Mouse (Mus musculus): ENCODE measurements around the gene Krtap1-3. TPM values are rescaled to one million over a fixed set of nuclear protein-coding genes. Genes with fewer than 3 reads are reported as not detected.

Krtap1-3 gene
- not detected in 4 replicates for total RNA-seq (2023; ENCODE audit: inconsistent age)

DNA sequence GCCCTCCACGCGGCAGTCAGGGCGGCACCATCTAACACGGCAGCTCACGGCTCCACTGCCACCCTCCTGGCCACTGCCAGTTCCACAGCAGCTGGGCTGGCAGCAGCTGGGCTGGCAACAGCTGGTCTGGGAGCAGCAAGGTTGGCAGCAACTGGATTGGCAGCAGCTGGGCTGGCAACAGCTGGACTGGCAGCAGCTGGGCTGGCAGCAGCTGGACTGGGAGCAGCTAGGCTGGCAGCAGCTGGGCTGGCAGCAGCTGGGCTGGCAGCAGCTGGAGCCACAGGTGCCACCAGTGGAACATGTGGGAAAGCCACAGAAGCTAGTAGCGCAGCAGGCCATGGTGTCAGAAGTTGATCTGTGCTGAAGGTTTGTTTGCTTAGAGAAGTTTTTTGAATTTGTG lies at the start of gene Krtap1-3:
Krtap1-3 (minus strand) TSS at position 359 of the 400 bp plus-strand sequence.

GRCm38 (mm10) chr11:99634653-99635134 lies 43.6 kb upstream of the Krtap1-3 start, which contains the start of gene Krtap4-2:
Gene Krtap4-2, minus strand, starts transcription at chr11:99635084.

GRCm38 (mm10) chr11:99628138-99628537 lies 37.0 kb upstream of the Krtap1-3 start, which contains the start of gene Krtap4-1:
Gene Krtap4-1, minus strand, starts transcription at chr11:99628238.

DNA sequence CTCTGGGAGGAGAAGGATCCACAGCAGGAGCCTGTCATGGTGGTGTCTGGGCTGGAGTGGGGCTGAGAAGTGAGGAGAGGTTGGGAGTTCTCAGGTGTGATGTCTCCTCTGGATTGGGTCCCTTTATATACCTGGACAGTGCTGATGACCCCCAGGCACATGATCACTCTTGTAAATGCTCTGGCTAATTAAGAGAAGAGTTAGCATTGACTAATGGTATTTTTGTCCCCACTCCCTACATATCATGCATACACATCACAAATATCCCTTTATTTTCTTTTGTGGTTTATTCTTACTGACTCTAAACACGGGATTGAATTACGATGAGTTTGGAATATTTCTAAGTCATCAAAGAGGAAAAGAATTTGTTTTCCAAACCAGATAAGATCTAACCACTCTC lies 29.2 kb upstream of the Krtap1-3 start, which contains the start of gene Gm11562:
Gm11562 (minus strand) TSS at position 101 of the 400 bp plus-strand sequence.

GRCm38 (mm10) chr11:99614796-99615363 lies 23.7 kb upstream of the Krtap1-3 start, which contains the start of gene Krtap2-4:
Gene Krtap2-4, minus strand, starts transcription at chr11:99614846.

GRCm38 (mm10) chr11:99610089-99610488 lies 18.9 kb upstream of the Krtap1-3 start, which contains the start of gene Gm11937:
Gene Gm11937, minus strand, starts transcription at chr11:99610189.

DNA sequence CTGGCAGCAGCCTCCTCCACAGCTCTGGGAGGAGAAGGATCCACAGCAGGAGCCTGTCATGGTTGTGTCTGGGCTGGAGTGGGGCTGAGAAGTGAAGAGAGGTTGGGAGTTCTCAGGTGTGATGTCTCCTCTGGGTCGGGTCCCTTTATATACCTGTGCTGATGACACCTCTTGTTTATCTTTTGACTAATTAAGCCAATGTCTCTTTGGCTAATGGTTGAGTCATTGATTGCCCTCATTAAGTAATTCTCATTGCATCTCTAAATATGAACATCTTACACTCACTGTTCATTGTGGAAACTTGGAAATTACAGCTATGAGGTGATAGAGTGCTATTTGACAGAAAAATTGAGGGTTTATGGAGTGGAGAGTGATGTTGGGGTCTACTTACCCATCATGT lies 12.1 kb upstream of the Krtap1-3 start, which contains the start of gene Gm11938:
Gm11938 (minus strand) TSS at position 101 of the 400 bp plus-strand sequence.

GRCm38 (mm10) chr11:99597742-99598141 lies 6.6 kb upstream of the Krtap1-3 start, which contains the start of gene Krtap9-3:
Gene Krtap9-3, minus strand, starts transcription at chr11:99598105.

DNA sequence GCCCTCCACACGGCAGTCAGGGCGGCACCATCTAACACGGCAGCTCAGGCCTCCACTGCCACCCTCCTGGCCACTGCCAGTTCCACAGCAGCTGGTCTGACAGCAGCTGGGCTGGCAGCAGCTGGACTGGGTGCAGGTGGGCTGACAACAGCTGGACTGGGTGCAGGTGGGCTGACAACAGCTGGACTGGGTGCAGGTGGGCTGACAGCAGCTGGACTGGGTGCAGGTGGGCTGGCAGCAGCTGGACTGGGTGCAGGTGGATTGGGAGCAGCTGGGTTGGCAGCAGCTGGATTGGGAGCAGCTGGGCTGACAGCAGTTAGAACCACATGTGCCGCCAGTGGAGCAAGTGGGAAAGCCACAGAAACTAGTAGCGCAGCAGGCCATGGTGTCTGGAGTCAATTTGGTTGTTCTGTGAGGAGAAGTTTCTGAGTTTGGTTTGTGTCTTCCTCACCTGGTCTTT lies 7.9 kb downstream of the Krtap1-3 start, which contains the start of gene Krtap1-4:
Krtap1-4 (minus strand) TSS at position 410 of the 460 bp plus-strand sequence.

GRCm38 (mm10) chr11:99580636-99581035 lies 10.5 kb downstream of the Krtap1-3 start, which contains the start of gene Krtap1-5:
Gene Krtap1-5, minus strand, starts transcription at chr11:99581016.

DNA sequence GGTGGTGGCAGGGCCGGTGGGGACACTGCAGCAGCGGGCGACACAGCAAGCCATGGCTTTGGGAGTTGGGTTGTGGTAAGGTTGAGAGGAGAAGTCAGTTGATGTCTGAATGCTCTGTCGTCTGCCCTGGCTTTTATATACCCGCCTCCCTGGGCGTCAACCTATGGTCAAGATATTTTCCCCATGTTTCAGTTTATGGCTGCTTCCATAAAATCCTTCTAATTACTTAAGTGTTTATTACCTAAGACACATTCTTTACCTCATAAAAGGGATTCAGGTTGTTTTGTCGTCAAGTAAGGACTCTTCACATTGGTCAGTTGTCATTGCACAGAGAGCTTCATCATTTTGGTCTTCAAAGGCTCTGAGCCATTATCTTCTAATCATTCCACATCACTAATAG lies 24.6 kb downstream of the Krtap1-3 start, which contains the start of gene Krtap3-1:
Krtap3-1 (minus strand) TSS at position 101 of the 400 bp plus-strand sequence.

DNA sequence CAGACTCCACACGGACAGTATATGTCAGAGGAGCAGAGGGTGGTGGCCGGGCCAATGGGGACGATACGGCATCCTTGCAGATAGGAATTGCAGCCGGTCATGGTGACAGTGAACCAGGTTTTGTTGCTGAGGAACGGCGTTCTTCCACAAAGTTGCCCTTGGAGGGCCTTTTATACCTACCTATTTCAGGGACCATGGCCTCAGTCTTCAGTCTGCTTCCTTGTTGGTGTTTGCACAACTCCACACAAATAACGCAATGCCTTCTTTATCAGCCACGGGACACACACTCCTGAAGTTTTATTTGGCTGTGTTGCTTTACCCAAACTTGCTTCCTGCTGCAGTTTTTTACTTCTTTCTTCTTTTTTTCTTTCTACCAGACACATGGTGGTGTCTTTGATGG lies 31.8 kb downstream of the Krtap1-3 start, which contains the start of gene Gm11939:
Gm11939 (minus strand) TSS at position 101 of the 400 bp plus-strand sequence.

GRCm38 (mm10) chr11:99556753-99557152 lies 34.4 kb downstream of the Krtap1-3 start, which contains the start of gene Krtap3-2:
Gene Krtap3-2, minus strand, starts transcription at chr11:99556853.

DNA sequence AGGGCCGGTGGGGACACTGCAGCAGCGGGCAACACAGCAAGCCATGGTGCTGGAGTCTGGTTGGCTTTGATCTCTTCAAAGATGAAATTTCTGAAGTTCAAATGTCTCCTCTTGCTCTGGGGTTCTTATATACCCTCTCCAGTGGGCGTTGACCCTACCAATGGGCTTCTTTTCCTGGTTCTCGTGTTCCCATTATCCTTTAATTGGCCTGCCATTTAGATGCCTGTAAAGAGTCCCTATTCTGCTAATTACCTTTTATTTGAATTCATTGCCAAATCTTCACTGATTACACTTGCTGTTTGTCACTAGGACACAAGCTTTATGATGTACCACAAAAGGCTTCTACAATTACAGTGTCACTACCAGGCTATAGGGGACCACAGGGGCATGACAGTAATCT lies 40.4 kb downstream of the Krtap1-3 start, which contains the start of gene Krtap3-3:
Krtap3-3 (minus strand) TSS at position 101 of the 400 bp plus-strand sequence.

Other genes with a start within 250 kb of the Krtap1-3 start
- not detected in 4 replicates for gene Krt27, start 240.2 kb downstream of the Krtap1-3 start, total RNA-seq (2023; ENCODE audit: inconsistent age)
- not detected in 4 replicates for gene Krt28, start 216.4 kb downstream of the Krtap1-3 start, total RNA-seq (2023; ENCODE audit: inconsistent age)
- 1.7 to 4.1 TPM (median 2.1 TPM) in 4 replicates for gene Krt10, start 202.0 kb downstream of the Krtap1-3 start, total RNA-seq (2023; ENCODE audit: inconsistent age)
- gene Krt12, start 169.1 kb downstream of the Krtap1-3 start, total RNA-seq (2023; ENCODE audit: inconsistent age): not detected in 4 replicates
- not detected in 4 replicates for gene Krt20, start 153.2 kb downstream of the Krtap1-3 start, total RNA-seq (2023; ENCODE audit: inconsistent age)
- gene Krt23, start 98.2 kb downstream of the Krtap1-3 start, total RNA-seq (2023; ENCODE audit: inconsistent age): not detected in 4 replicates
- not detected in 4 replicates for gene Krt39, start 70.0 kb downstream of the Krtap1-3 start, total RNA-seq (2023; ENCODE audit: inconsistent age)
- gene Krt40, start 48.2 kb downstream of the Krtap1-3 start, total RNA-seq (2023; ENCODE audit: inconsistent age): not detected in 4 replicates
- not detected in 4 replicates for gene Krtap3-3, start 40.5 kb downstream of the Krtap1-3 start, total RNA-seq (2023; ENCODE audit: inconsistent age)
- gene Krtap3-2, start 34.5 kb downstream of the Krtap1-3 start, total RNA-seq (2023; ENCODE audit: inconsistent age): not detected in 4 replicates
- gene Gm11939, start 31.9 kb downstream of the Krtap1-3 start, total RNA-seq (2023; ENCODE audit: inconsistent age): not detected in 4 replicates
- not detected in 4 replicates for gene Krtap3-1, start 24.7 kb downstream of the Krtap1-3 start, total RNA-seq (2023; ENCODE audit: inconsistent age)
- not detected in 4 replicates for gene Krtap1-5, start 10.3 kb downstream of the Krtap1-3 start, total RNA-seq (2023; ENCODE audit: inconsistent age)
- not detected in 4 replicates for gene Krtap1-4, start 7.7 kb downstream of the Krtap1-3 start, total RNA-seq (2023; ENCODE audit: inconsistent age)
- not detected in 4 replicates for gene Krtap9-3, start 6.8 kb upstream of the Krtap1-3 start, total RNA-seq (2023; ENCODE audit: inconsistent age)
- gene Gm11938, start 12.0 kb upstream of the Krtap1-3 start, total RNA-seq (2023; ENCODE audit: inconsistent age): not detected in 4 replicates
- gene Gm11937, start 18.9 kb upstream of the Krtap1-3 start, total RNA-seq (2023; ENCODE audit: inconsistent age): not detected in 4 replicates
- gene Krtap2-4, start 23.5 kb upstream of the Krtap1-3 start, total RNA-seq (2023; ENCODE audit: inconsistent age): not detected in 4 replicates
- not detected in 4 replicates for gene Gm11562, start 29.1 kb upstream of the Krtap1-3 start, total RNA-seq (2023; ENCODE audit: inconsistent age)
- not detected in 4 replicates for gene Krtap4-1, start 36.9 kb upstream of the Krtap1-3 start, total RNA-seq (2023; ENCODE audit: inconsistent age)
- gene Krtap4-2, start 43.7 kb upstream of the Krtap1-3 start, total RNA-seq (2023; ENCODE audit: inconsistent age): not detected in 4 replicates
- not detected in 4 replicates for gene Krtap4-7, start 52.8 kb upstream of the Krtap1-3 start, total RNA-seq (2023; ENCODE audit: inconsistent age)
- not detected in 4 replicates for gene Gm11555, start 58.9 kb upstream of the Krtap1-3 start, total RNA-seq (2023; ENCODE audit: inconsistent age)
- gene Gm11563, start 67.6 kb upstream of the Krtap1-3 start, total RNA-seq (2023; ENCODE audit: inconsistent age): not detected in 4 replicates
- not detected in 4 replicates for gene Krtap4-6, start 74.6 kb upstream of the Krtap1-3 start, total RNA-seq (2023; ENCODE audit: inconsistent age)
- gene Gm14190, start 99.4 kb upstream of the Krtap1-3 start, total RNA-seq (2023; ENCODE audit: inconsistent age): not detected in 4 replicates
- gene Gm14180, start 143.0 kb upstream of the Krtap1-3 start, total RNA-seq (2023; ENCODE audit: inconsistent age): not detected in 4 replicates
- not detected in 4 replicates for gene Gm11595, start 181.6 kb upstream of the Krtap1-3 start, total RNA-seq (2023; ENCODE audit: inconsistent age)
- not detected in 4 replicates for gene Krtap4-8, start 189.4 kb upstream of the Krtap1-3 start, total RNA-seq (2023; ENCODE audit: inconsistent age)
- gene Krtap4-9, start 193.9 kb upstream of the Krtap1-3 start, total RNA-seq (2023; ENCODE audit: inconsistent age): not detected in 4 replicates
- gene Gm11596, start 202.1 kb upstream of the Krtap1-3 start, total RNA-seq (2023; ENCODE audit: inconsistent age): not detected in 4 replicates
- gene Gm11569, start 207.6 kb upstream of the Krtap1-3 start, total RNA-seq (2023; ENCODE audit: inconsistent age): not detected in 4 replicates
- not detected in 4 replicates for gene Gm11554, start 213.1 kb upstream of the Krtap1-3 start, total RNA-seq (2023; ENCODE audit: inconsistent age)
- not detected in 4 replicates for gene Krtap4-13, start 218.6 kb upstream of the Krtap1-3 start, total RNA-seq (2023; ENCODE audit: inconsistent age)
- not detected in 4 replicates for gene Gm11564, start 224.3 kb upstream of the Krtap1-3 start, total RNA-seq (2023; ENCODE audit: inconsistent age)
- not detected in 4 replicates for gene 2300003K06Rik, start 246.7 kb upstream of the Krtap1-3 start, total RNA-seq (2023; ENCODE audit: inconsistent age)